Mouse (Mus musculus) liver, adult 2 months (tissue): Measurements from ENCODE around the gene Samd9l.

ENCODE experiments used
- CTCF ChIP-seq: fragments of 200-500 bp; IDR thresholded peaks from 2 replicates; pipeline ENCODE4 v1.5.1; 2011; ENCODE audit warnings: low read depth, low read length, control low read depth
- POLR2A ChIP-seq: fragments of 200-500 bp; IDR thresholded peaks from 2 replicates; pipeline ENCODE4 v1.6.1; 2011; ENCODE audit warnings: low read length, control low read depth; ENCODE audit not compliant: insufficient read depth; ENCODE audit errors: extremely low read depth

- no peak for TF ChIP-seq POLR2A
- no peak for TF ChIP-seq CTCF
Observed at GRCm38 (mm10) chr6:3369527-3369926, 29.8 kb downstream of the Samd9l start.
